Mouse (Mus musculus): ENCODE data around the gene Rras2. TPM values are rescaled to one million over a fixed set of nuclear protein-coding genes. Genes with fewer than 3 reads are reported as not detected.

The Rras2 gene
- total RNA-seq, 2 experiments from 2014 or later = 48.5 to 51.6 TPM

DNA sequence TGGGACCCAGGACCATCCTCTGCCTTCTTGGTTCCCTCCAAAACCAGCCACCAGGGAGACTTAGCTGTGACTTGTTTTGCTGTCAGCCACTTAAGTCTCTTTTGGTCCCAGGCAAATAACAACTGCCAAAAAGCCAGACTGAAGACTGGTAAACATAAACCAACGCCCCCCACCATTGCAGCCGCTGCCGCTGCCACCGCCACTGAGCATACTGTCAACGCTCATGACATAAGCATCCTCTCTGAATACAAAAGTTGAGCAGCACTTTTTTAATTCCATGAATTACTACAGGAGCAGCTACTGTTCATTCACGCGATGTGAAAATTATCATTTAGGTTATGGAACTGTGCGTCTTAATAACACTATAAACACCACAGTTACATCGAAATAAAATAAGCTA lies 1.6 kb downstream of the Rras2 start:
- no peak for DNase-seq
- intact Hi-C loops (cut with DNase I) = loop anchor here (1.0 to 5.0 kb wide), 4 partner anchors 49 to 161 kb away; partner anchors contain the start of gene Psma1

DNA sequence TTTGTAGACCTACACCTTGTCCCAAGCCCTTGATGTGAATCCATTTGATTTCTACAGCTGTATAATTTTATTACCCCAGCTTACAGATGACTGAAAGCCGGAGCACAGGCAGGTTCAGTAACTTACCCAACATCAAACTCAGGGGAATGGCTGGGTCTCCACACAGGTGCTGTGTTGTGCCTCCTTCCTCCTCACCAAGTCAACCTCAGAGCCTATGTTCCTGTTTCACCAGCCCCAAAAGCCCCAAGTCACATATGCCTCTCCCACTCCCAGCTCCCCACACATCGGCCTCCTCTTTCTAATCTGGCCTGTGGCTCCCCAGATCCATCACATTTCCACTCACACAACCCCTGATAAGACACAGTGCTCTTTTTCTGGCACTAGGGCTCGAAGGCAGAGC lies 2.6 kb downstream of the Rras2 start:
- no peak for DNase-seq
- intact Hi-C loops (cut with DNase I) = loop anchor here (1.0 to 5.0 kb wide), 4 partner anchors 48 to 162 kb away; partner anchors contain the start of gene Psma1

DNA sequence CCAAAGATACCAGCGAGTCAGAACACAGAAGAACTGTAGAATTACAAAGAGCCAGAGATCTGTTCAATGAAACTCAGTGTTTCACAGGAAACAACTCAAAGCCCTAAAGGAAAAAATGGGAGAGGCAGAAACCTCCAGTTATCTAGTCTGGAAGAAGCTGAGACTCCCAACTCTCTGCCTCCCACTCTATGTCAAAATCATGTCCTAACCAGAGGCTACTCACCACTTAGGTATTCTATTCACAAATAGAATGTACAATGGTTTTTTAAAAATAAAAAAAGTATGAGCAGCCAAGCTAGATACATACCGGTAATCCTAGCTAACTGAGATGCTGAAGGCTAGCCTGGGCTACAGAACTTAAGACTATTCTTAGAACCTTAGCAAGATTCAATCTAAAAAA lies 3.3 kb downstream of the Rras2 start:
- intact Hi-C loops (cut with DNase I) = no loop called here
- no peak for DNase-seq

DNA sequence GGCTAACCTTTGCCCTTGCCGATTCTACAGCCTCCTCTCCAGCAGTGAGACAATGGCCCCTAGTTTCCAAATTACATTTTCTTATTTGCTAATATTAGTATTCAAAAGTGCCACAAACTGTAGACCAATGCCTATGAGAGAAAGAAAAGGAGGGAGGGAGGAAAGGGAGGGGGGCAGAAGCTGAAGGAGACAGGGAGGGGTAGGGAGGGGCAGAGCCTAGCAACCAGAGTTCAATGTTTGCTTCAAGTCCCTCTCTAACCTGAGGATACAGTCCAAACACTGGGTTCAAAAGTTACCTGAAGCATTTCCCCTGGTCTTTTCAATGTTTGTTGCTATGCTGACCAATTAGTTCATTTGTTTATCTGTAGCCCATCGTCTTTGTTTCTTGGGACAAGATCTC lies 7.1 kb downstream of the Rras2 start:
- intact Hi-C loops (cut with DNase I) = no loop called here
- no peak for DNase-seq

DNA sequence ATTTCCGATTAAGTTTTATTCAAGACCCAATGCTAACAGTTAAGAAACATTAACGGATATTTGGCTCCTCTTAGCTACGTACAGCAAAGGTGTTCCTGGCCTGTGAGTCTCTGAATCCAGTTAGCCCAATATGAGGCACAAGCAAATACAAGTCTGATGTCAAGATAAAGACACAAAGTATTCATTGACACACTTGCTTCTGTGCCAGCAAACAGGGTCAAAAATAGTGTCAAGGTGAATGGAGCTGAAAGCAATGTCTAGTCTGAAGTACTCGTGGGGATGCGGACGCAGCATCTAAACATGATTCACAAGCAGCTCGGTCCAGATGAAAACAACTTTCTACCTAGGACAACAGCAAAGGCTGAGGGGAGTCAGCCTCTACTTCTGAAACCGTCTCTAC lies 11.7 kb downstream of the Rras2 start:
- no peak for DNase-seq
- intact Hi-C loops (cut with DNase I) = no loop called here

DNA sequence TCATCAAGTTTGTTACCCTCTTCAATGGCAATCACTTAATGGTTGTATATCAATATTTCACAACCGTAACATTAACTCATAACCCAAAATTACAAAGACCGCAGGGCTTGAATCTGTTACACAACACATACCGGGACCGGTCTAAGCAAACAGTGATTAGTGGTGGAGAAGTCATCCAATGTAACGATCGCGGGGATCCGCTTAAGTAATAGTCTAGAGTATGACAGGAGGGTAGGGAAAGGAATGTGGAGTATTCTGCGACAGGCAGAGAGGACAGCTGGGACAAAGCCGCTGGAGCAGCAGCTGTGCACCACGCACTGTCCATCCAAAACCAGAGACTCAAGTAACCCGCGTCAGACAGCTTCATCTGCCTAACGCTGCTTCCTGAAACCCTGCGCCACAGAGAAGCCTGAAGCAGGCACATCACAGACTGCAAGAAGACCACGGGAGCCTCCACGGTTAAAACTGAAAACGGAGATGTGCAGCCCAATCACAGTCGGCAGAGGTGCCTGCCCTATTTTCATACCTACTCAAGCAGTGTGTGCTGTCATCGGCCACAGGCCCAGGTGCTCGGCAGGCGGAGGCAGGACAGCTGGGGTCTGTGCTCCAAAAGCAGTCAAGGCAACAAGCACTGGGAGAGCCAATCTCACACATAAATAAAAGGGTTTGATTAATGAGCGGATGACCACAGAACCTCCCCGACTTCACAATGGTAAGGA lies 13.8 kb downstream of the Rras2 start:
- DNase-seq = no peak
- intact Hi-C loops (cut with DNase I) = no loop called here

DNA sequence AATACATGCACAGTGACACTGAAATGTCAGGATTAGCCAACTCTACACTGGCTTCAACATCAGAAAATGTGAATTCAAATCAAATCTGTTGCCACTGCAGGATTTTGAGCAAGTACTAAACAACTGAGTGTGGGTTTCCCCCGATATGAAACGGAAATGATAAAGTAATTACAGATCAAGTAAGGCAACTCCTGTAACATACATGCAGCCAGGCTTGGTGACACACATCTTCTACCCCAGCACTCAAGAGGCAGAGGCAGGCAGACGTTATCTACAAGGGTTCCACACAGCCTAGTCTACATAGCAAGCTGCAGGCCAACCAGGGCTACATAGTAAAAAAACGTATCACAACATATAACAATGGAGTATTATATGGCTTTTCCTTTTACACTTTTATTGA lies 14.4 kb downstream of the Rras2 start:
- intact Hi-C loops (cut with DNase I) = no loop called here
- DNase-seq = no peak

DNA sequence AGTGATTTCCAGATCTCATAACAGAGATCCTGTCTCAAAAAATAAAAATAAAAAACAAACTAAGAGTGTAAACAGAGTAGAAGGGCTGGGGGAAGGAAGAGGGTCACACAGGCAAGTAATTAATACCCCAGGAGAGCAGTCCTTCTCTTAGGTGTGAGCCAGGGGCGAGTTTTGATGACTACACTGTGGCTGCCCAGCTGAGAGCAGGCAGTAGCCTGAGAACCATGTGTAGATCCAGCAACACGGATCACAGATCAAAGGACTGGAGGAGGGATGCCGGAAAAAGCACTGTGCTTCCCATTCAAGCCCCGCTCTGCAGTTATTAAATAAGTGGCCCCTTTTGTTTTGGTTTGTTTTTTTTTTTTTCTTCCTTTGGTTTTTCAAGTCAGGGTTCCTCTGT lies 15.0 kb downstream of the Rras2 start:
- DNase-seq = no peak
- intact Hi-C loops (cut with DNase I) = no loop called here

DNA sequence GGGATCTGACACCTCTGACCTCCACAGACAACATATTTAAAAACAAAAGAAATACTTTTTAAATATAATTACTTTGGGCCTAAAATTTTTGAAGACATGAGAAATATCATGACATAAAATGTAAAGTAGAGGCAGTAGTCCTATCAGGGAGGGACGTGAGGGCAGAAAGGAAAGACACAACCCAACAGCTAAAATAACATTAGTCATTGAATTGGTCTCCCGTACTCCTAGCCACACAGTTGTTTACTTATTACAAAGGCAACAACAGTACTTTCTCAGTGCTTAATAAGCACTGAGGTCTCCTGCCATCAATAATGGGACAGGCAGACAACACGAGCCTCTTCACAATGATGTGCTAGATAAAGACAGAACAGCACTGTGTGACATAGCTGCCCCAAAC lies 16.2 kb downstream of the Rras2 start:
- DNase-seq = no peak
- intact Hi-C loops (cut with DNase I) = no loop called here

DNA sequence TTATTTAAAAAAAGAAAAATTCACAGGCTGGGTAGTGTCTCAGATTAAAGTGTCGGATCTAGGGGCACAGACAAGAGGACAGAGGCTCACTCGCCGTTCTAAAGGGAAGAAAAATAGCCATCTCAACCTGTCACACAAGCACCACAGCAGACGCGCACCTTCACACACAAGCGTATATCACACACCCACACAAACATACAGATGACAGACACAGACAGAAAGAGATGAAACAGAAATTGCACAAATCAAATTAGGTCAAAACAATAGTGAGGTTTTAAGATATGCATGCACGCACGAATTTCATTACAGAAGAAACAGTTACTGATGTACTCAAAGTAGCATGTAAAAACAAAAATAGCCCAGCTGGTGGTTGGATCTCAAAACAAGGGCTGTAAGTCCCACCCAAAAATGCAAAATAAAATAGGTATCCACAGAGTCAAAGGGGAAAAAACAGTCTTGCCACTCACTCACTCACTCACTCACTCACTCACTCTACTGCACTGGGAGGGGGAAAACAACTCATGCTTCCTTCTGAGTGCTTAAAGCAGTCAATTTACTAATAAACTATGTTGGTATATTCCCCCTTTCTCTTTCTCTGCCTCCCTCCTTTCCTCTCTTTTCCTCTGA lies 23.9 kb downstream of the Rras2 start:
- DNase-seq = no peak
- intact Hi-C loops (cut with DNase I) = no loop called here

DNA sequence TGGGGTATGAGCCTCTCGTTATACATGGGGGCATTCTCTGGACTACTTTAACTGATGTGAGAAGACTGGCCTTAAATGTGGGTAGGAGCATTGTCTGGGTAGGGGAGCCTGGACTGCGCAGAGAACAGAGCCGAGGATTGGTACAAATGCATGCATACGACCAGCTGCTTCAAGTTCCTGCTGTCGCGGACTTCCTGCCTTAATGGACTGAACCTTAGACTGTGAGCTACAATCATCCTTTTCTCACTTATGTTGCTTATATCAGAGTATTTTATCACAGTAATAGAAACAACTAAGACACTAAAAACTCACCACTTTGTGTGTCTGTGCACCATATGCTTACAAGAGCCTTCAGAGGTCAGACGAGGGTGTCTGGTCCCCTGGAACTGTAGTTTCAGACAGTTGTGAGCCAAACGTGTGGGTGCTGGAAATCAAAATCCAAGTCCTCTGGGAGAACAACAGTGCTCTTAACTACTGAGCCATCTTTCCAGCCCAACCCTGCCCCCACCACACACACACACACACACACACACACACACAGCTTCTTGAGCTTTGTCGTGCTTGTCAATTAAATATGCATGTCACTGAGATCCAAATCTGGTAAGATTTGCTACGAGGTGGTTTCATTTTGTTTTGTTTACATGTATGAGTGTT lies 26.6 kb downstream of the Rras2 start:
- intact Hi-C loops (cut with DNase I) = no loop called here
- no peak for DNase-seq

DNA sequence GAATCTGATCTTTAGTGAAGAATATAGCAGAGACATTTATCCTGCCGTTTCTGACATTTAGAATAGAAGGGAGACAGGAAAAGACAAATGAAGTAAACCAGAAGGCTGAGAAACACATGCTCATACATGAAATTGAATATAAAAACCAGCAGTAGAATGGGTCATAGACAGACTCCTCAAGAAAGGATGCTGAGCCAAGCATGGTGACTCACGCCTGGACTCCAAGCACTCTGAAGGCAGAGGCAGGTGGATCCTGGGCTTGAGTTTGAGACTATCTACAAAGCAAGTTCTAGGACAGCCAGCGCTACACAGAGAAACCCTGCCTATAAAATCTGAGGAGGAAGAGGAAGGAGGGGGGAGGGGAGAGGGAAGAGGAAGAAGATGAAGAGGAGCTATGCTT lies 27.4 kb downstream of the Rras2 start:
- intact Hi-C loops (cut with DNase I) = no loop called here

DNA sequence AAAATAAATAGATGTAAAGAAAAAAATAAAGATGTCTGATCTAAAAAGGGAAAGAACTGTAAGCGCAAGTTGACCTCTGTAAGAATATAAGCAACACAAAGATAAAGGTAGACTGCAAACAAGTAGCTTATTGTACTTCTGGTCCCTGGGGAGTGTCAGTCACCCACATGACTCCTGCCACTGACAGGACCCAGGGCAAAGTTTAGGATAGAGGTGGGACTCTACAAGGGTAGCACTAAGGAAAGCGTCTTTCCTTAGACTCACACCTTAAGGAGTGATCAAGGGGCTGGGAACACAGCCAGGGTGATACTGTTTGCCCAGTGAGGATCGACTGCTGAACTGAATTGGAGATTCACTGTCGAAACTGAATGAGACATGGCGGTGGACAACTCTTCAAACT lies 28.7 kb downstream of the Rras2 start:
- intact Hi-C loops (cut with DNase I) = no loop called here
- DNase-seq = no peak

More for the DNA sequence above, 27.4 kb downstream of the Rras2 start:
- DNase-seq = no peak

DNA sequence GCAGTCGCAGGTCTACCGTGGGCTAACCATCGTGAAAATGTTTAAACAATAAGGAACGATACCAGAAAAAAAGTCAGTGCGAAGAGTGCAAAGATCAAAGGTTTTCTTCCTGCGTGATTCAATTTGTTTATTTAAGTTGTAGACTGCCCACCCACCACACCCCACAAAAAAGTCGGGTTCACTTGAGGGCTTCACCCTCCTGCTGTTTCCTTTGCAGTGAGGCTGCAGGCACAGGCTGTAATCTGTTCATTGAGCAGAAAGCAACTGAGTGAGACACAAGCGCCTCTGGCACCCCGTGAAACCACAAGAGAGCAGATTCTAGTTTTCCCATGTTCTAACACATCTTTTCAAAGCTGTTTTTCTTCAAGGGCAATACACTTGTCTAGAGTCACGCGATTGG lies 29.6 kb downstream of the Rras2 start:
- no peak for DNase-seq
- intact Hi-C loops (cut with DNase I) = no loop called here

DNA sequence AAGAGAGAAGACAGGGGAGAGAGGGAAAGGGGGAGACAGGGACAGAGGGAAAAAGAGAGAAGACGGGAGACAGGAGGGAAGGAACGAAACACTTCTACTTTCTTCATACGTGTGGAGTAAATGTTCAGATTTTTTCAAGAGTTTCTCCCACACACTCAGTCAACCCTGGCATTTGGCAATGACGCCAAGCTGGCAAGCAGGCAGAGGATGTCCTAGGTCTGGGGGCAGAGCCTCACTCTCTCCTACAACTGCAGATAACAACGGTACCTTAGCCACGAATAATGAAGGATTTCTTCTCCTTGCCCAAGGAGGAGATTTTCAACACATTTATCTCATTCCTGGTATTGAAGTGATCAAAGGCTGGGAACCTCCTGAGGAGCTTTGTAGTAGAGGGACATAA lies 30.2 kb downstream of the Rras2 start:
- intact Hi-C loops (cut with DNase I) = no loop called here
- no peak for DNase-seq

DNA sequence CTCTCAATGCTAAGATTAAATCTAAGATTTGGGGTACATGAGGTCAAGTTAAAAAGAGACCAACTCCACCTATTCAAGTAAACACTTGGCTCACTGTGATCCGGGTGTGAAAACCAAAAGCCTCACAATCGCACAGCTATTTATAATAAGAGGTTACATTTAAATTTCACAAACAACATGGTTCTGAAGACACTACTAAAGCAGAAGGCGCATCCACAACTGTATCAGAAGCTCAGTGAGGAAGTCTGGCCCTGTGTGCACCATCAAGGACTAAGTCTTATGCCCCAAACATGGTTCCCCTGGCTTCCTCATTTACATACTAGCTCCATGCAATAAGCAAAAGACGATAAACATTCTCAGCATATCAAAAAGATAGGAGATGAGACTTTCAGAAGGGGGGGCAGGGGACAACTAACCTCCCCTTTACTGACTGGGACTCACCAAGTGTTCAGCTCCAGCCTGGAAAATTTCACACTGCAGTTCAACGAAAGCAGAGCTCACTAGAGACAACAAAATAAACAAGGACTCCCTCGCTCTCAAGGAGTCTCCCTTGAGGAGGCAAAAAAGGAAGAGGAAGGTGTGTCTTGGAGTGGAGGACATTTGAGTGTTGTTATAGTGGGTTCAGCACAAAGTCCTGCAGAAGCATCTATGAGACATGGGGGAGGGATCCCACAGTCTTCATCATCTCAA lies 31.4 kb downstream of the Rras2 start:
- no peak for DNase-seq
- intact Hi-C loops (cut with DNase I) = no loop called here

DNA sequence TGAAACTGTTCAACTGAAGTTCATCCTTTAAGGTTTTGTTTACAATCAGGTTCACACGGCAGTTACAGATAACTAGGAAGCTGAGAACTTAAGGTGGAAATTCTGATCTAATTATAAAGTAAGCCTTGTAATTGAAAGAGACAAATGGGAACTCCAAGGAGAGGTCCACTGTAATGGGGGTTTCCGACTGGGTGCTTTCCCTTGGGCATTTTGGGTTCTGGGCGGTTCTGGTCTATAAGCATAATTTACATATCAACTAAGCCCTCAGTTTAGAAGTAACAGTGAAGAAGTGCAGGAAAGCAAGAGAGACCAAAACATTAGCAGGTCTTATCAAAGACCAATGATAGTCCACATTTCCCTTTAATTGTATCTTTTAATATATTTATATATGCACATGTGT lies 33.8 kb downstream of the Rras2 start:
- intact Hi-C loops (cut with DNase I) = no loop called here
- no peak for DNase-seq

DNA sequence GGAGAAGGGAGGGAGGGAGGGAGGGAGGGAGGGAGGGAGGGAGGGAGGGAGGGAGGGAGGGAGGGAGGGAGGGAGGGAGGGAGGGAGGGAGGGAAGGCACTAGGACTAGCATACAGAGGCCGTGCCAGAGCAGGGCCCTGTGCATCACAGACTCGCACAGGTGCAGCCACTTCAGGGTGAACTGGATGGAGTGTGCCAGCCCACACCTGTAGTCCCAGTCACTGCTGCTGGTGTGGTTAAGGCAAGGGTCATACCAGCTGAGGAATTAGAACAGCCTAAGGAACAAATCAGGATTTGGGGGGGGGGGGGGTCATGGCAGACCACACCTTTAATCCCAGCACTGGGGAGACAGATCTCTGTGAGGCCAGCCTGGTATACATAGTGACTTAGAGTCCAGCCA lies 34.5 kb downstream of the Rras2 start:
- intact Hi-C loops (cut with DNase I) = no loop called here
- DNase-seq = no peak

DNA sequence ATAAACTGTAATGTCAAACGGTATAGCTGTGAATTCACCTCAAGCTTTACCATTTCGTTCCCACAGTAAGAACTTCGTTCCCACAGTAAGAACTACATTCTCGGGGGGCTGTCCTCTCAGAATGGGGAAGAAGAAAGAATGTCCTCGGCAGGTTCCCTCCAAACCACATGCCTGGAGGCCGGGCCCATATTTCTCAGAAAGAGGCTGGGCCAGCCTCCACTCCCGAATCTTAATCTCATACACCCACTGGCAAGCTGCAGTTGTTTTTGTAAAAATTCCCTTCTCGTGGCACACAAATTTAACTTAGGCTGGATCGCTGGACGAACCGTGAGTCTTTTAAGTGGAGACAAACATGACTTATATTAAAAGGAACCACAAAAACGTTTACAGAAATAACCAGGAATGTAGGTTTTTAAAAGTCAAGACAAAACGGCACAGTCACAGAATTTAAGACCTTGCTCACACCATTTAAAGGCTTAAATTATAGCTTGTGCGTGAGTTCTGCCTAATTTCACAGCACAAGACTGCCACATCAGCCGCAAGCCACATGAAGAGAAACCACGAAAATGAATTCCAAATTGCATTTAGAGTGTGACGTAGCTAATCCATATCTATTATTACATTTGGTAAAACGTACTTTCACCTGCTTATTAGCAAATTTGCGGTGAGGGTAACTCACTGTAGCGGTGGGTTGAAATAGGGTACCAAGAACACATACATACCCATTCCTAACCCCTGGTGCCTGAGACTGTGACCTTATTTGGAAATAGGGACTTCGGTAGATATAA lies 35.8 kb downstream of the Rras2 start:
- intact Hi-C loops (cut with DNase I) = no loop called here
- no peak for DNase-seq

DNA sequence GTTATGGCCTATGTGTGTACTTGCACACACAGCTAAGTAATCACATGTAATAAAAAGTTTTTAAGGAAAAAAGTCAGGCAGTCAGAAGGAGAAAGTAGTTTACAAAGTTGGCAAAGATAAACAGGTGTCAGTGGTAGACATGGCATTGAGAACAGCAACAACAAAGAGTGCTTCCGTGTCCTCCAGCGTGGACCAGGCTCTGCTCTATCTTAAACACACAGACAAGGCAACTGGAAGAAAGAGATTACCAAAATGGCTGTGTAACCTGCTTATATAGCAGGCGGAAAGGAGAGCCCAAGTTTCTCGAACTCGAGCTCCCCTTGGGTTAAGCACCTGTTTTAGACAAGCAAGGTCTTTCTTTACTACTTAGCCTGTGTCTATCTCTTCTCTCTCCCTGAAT lies 37.3 kb downstream of the Rras2 start:
- DNase-seq = no peak
- intact Hi-C loops (cut with DNase I) = no loop called here

DNA sequence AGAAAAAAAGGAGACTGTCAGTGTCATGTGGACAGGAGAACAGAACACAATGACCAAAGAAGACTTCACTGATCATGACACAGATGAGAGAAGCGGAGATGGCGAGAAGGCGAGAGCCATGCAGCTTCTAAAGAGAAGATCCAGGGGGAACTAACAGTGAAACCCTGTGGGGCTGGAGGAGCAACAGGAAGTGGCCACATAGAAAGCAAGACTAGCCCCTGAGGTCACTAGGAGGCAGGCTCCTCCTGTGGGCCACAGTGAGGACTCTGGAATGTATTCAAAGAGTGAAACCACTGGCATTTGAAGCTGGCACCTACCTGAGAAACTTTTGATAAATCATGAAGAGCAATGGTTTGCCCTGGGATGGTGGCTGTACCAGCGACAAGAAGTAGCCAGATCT lies 38.2 kb downstream of the Rras2 start:
- no peak for DNase-seq
- intact Hi-C loops (cut with DNase I) = no loop called here

Measured in heart, postnatal 36 days (tissue).